Mouse (Mus musculus) neural tube, embryonic 15.5 days (tissue): ENCODE data around the gene Sec14l5. TPM values are rescaled to one million over a fixed set of nuclear protein-coding genes. Genes with fewer than 3 reads are reported as not detected.
A peak's percentile ranks its signal among the peaks of the same experiment; 100 is the strongest.
"Not testable (repeated sequence)": the region's sequence is repeated elsewhere in the genome, so short reads cannot be mapped to it uniquely, and the experiment has no call there.

Experiments used
- ATAC-seq: fragments of 200-750 bp; cut with Nextera tagmentation; 2 replicates; pipeline ENCODE4 v1.8.0; 2017; ENCODE audit warnings: mild to moderate bottlenecking, moderate TSS enrichment, moderate library complexity; ENCODE audit not compliant: low FRiP score
- H3K27ac ChIP-seq: fragments of 300-500 bp; sonication (generic); replicated peaks from 2 replicates; pipeline ENCODE4 v1.5.1; 2015; ENCODE audit warnings: mild to moderate bottlenecking, inconsistent platforms
- H3K27me3 ChIP-seq: fragments of 300-500 bp; sonication (generic); replicated peaks from 2 replicates; pipeline ENCODE4 v1.6.1; 2015; ENCODE audit warnings: inconsistent platforms
- H3K36me3 ChIP-seq: fragments of 300-500 bp; sonication (generic); 2 replicates; pipeline ENCODE4 v1.6.1; 2015; ENCODE audit warnings: inconsistent platforms
- H3K4me1 ChIP-seq: fragments of 300-500 bp; sonication (generic); 2 replicates; pipeline ENCODE4 v1.6.1; 2015; ENCODE audit warnings: inconsistent platforms
- H3K4me2 ChIP-seq: fragments of 300-500 bp; sonication (generic); 2 replicates; pipeline ENCODE4 v1.6.1; 2015; ENCODE audit warnings: inconsistent platforms, mild to moderate bottlenecking, moderate library complexity
- H3K4me3 ChIP-seq: fragments of 300-500 bp; sonication (generic); replicated peaks from 2 replicates; pipeline ENCODE4 v1.5.1; 2015; ENCODE audit warnings: mild to moderate bottlenecking, inconsistent platforms
- H3K9ac ChIP-seq: fragments of 300-500 bp; sonication (generic); replicated peaks from 2 replicates; pipeline ENCODE4 v1.6.1; 2015; ENCODE audit warnings: mild to moderate bottlenecking, inconsistent platforms
- H3K9me3 ChIP-seq: fragments of 300-500 bp; sonication (generic); replicated peaks from 2 replicates; pipeline ENCODE4 v1.6.1; 2016; ENCODE audit warnings: inconsistent platforms
- WGBS: fragments of 180-500 bp; shearing (Covaris S2); methylation state at CpG from one replicate; pipeline ENCODE4 v1.1.7; 2015; ENCODE audit warnings: mixed read lengths; 5-methylcytosine and 5-hydroxymethylcytosine counted together
- microRNA-seq: library from miRNA; unstranded; fragments of <30 nt; microRNA quantifications from one replicate; pipeline ENCODE4, GENCODE M21; 2017
- polyA plus RNA-seq: library from polyadenylated mRNA; unstranded; fragments of >200 nt; fragmentation: Nextera tagmentation; extraction: Ambion mirVana; gene quantifications from 2 replicates; pipeline ENCODE4 v1.2.1, GENCODE M21; 2015

The Sec14l5 gene
- polyA plus RNA-seq, 1 experiment from 2014 or later = 0.33 TPM

GRCm38 (mm10) chr16:5221403-5221802 is 74.5 kb downstream of the Sec14l5 start:
- H3K27ac ChIP-seq = no peak overlapping the region
- H3K4me2 ChIP-seq = no peak overlapping the region
- no peak for ATAC-seq
- H3K4me3 ChIP-seq = no peak overlapping the region
- H3K27me3 ChIP-seq = peaks cover 9% of the 10 kb centered on the region; the same call in 1 of the 2 replicates
- H3K9ac ChIP-seq = no peak overlapping the region
- H3K36me3 ChIP-seq = no peaks in the 10 kb centered on the region
- H3K4me1 ChIP-seq = no peaks in the 10 kb centered on the region
- H3K9me3 ChIP-seq = no peaks in the 10 kb centered on the region
- WGBS = 56% methylated on average over 4 of the region's 4 CpGs

- Histone ChIP-seq H3K27me3 (peaks cover 9% of the 10 kb centered on the region; the same call in 1 of the 2 replicates), H3K36me3 (no peaks in the 10 kb centered on the region), H3K4me3 (no peak within 1 kb of the TSS), H3K4me1 (no peaks in the 10 kb centered on the region), H3K9me3 (no peaks in the 10 kb centered on the region), H3K4me2 (0 out of 2 replicates have a peak within 1 kb of the TSS, but pooled peaks have one; percentile 15), H3K27ac (0 out of 2 replicates have a peak within 1 kb of the TSS, but pooled peaks have one; percentile 23), H3K9ac (no peak within 1 kb of the TSS)
- ATAC-seq = no peak
- WGBS = 81% methylated on average over 6 of the region's 6 CpGs
These were observed 75.2 kb downstream of the Sec14l5 start, which contains the start of gene AU021092 for GRCm38 (mm10) chr16:5222140-5222539. Gene AU021092 (minus strand): TSS chr16:5222299.

- not testable (repeated sequence) for ATAC-seq, H3K9me3 ChIP-seq, H3K9ac ChIP-seq, H3K36me3 ChIP-seq, H3K27ac ChIP-seq, H3K4me3 ChIP-seq, H3K4me2 ChIP-seq, H3K27me3 ChIP-seq, H3K4me1 ChIP-seq
- 17% methylated on average over 1 of the region's 1 CpGs for WGBS
These were observed 79.6 kb downstream of the Sec14l5 start for GRCm38 (mm10) chr16:5226534-5226933.

- not testable (repeated sequence) for H3K4me3 ChIP-seq, H3K9ac ChIP-seq, H3K9me3 ChIP-seq, H3K4me2 ChIP-seq, ATAC-seq, H3K27ac ChIP-seq, H3K27me3 ChIP-seq, H3K4me1 ChIP-seq, H3K36me3 ChIP-seq
- WGBS = 86% methylated on average over 19 of the region's 19 CpGs
These were observed 80.6 kb downstream of the Sec14l5 start for GRCm38 (mm10) chr16:5227501-5227900.

- not testable (repeated sequence) for H3K9ac ChIP-seq, H3K9me3 ChIP-seq, H3K4me3 ChIP-seq, H3K4me2 ChIP-seq, H3K27ac ChIP-seq, H3K36me3 ChIP-seq, H3K27me3 ChIP-seq, H3K4me1 ChIP-seq, ATAC-seq
- WGBS = 81% methylated on average over 3 of the region's 3 CpGs
These were observed 81.2 kb downstream of the Sec14l5 start for GRCm38 (mm10) chr16:5228103-5228502.

- peak; percentile 16; the same call in 1 of the 2 replicates for ATAC-seq
- WGBS = 68% methylated on average over 4 of the region's 4 CpGs
These were observed 86.1 kb downstream of the Sec14l5 start for GRCm38 (mm10) chr16:5232982-5233381.

GRCm38 (mm10) chr16:5233418-5234313 is 86.8 kb downstream of the Sec14l5 start, which contains the start of gene Alg1:
Gene Alg1 (plus strand): TSS chr16:5233621.
- H3K9me3 ChIP-seq = 0 out of 2 replicates have a peak, but pooled peaks cover 4% of the 10 kb centered on the region
- peak within 1 kb of the TSS; percentile 89 for H3K4me2 ChIP-seq
- WGBS = 3% methylated on average over 47 of the region's 47 CpGs
- peak within 1 kb of the TSS; percentile 82 for H3K27ac ChIP-seq
- ATAC-seq = peak; percentile 96
- peak within 1 kb of the TSS; percentile 79 for H3K9ac ChIP-seq
- H3K36me3 ChIP-seq = no peaks in the 10 kb centered on the region
- peak within 1 kb of the TSS; percentile 89 for H3K4me3 ChIP-seq
- no peaks in the 10 kb centered on the region for H3K27me3 ChIP-seq
- H3K4me1 ChIP-seq = peaks cover 27% of the 10 kb centered on the region

More at GRCm38 (mm10) chr16:5232982-5233381, 86.1 kb downstream of the Sec14l5 start:
- Histone ChIP-seq H3K9ac (no peak overlapping the region), H3K27me3 (no peaks in the 10 kb centered on the region), H3K36me3 (no peaks in the 10 kb centered on the region), H3K4me1 (peaks cover 27% of the 10 kb centered on the region), H3K9me3 (0 out of 2 replicates have a peak, but pooled peaks cover 4% of the 10 kb centered on the region), H3K27ac (no peak overlapping the region), H3K4me2 (peak overlapping the region; percentile 89), H3K4me3 (peak overlapping the region; percentile 89)

Small RNAs within 50 kb of the gene (microRNA-seq; reads per million reads assigned to microRNA genes)
- gene Gm23689 = not detected
- not detected for gene Gm26095
- gene Mir6364 = not detected

Other genes starting within 250 kb of the Sec14l5 start
- 128 and 140 TPM in 2 replicates for gene Nudt16l1, start 208.3 kb upstream of the Sec14l5 start, polyA plus RNA-seq
- gene Anks3, start 182.9 kb upstream of the Sec14l5 start, polyA plus RNA-seq = 68.6 and 71.5 TPM in 2 replicates
- not detected in 2 replicates for gene Sept12, start 149.3 kb upstream of the Sec14l5 start, polyA plus RNA-seq
- 0.47 and 10.6 TPM in 2 replicates for gene Smim22, start 139.8 kb upstream of the Sec14l5 start, polyA plus RNA-seq
- gene Rogdi, start 133.6 kb upstream of the Sec14l5 start, polyA plus RNA-seq = 158 and 170 TPM in 2 replicates
- 170 and 172 TPM in 2 replicates for gene Glyr1, start 97.2 kb upstream of the Sec14l5 start, polyA plus RNA-seq
- gene Ubn1, start 97.1 kb upstream of the Sec14l5 start, polyA plus RNA-seq = 11.1 and 14.6 TPM in 2 replicates
- gene Ppl, start 14.7 kb upstream of the Sec14l5 start, polyA plus RNA-seq = 0.35 and 1.0 TPM in 2 replicates
- gene Nagpa, start 56.9 kb downstream of the Sec14l5 start, polyA plus RNA-seq = 13.2 and 17.7 TPM in 2 replicates
- 13.6 and 13.9 TPM in 2 replicates for gene AU021092, start 75.2 kb downstream of the Sec14l5 start, polyA plus RNA-seq
- 38.0 and 42.8 TPM in 2 replicates for gene Alg1, start 86.5 kb downstream of the Sec14l5 start, polyA plus RNA-seq
- 6.7 and 13.1 TPM in 2 replicates for gene Eef2kmt, start 108.9 kb downstream of the Sec14l5 start, polyA plus RNA-seq